Mouse (Mus musculus) cerebellum, adult 9-10 months (tissue): ENCODE measurements around the gene Faap20.

Source experiments
- DNase-seq: peaks from one replicate; pipeline ENCODE4 v3.0.0; 2022

Gene Faap20

GRCm38 (mm10) chr4:155250361-155251117 lies 937 bp downstream of the Faap20 start:
- peak; percentile 76 for DNase-seq

- DNase-seq: peak; percentile 82
These were observed 1.5 kb downstream of the Faap20 start for GRCm38 (mm10) chr4:155251147-155251546.

- DNase-seq: peak; percentile 73
These were observed 2.7 kb downstream of the Faap20 start for GRCm38 (mm10) chr4:155252253-155252652.

- peak; percentile 99 for DNase-seq
These were observed 15.1 kb downstream of the Faap20 start for GRCm38 (mm10) chr4:155264521-155265321.

GRCm38 (mm10) chr4:155267047-155267543 lies 17.5 kb downstream of the Faap20 start:
- no peak for DNase-seq

GRCm38 (mm10) chr4:155267639-155268175 lies 18.1 kb downstream of the Faap20 start:
- no peak for DNase-seq

- peak; percentile 82 for DNase-seq
These were observed 18.8 kb downstream of the Faap20 start for GRCm38 (mm10) chr4:155268382-155268781.

GRCm38 (mm10) chr4:155274451-155274850 lies 24.8 kb downstream of the Faap20 start:
- DNase-seq: no peak

GRCm38 (mm10) chr4:155274851-155275250 lies 25.2 kb downstream of the Faap20 start:
- no peak for DNase-seq

- no peak for DNase-seq
These were observed 28.4 kb downstream of the Faap20 start for GRCm38 (mm10) chr4:155277963-155278362.

- no peak for DNase-seq
These were observed 29.5 kb downstream of the Faap20 start for GRCm38 (mm10) chr4:155279054-155279453.

GRCm38 (mm10) chr4:155279926-155280767 lies 30.5 kb downstream of the Faap20 start:
- no peak for DNase-seq

GRCm38 (mm10) chr4:155280768-155281121 lies 31.1 kb downstream of the Faap20 start:
- DNase-seq: no peak

- DNase-seq: no peak
These were observed 31.6 kb downstream of the Faap20 start for GRCm38 (mm10) chr4:155281227-155281626.

- DNase-seq: no peak
These were observed 32.0 kb downstream of the Faap20 start for GRCm38 (mm10) chr4:155281652-155282051.

GRCm38 (mm10) chr4:155282231-155282630 lies 32.6 kb downstream of the Faap20 start:
- no peak for DNase-seq

GRCm38 (mm10) chr4:155283001-155283503 lies 33.5 kb downstream of the Faap20 start:
- no peak for DNase-seq

- DNase-seq: peak; percentile 77
These were observed 34.0 kb downstream of the Faap20 start for GRCm38 (mm10) chr4:155283585-155283984.

- no peak for DNase-seq
These were observed 35.1 kb downstream of the Faap20 start for GRCm38 (mm10) chr4:155284521-155285379.

- DNase-seq: no peak
These were observed 36.5 kb downstream of the Faap20 start for GRCm38 (mm10) chr4:155286090-155286489.

GRCm38 (mm10) chr4:155287713-155288112 lies 38.1 kb downstream of the Faap20 start:
- DNase-seq: peak; percentile 81
